Mouse (Mus musculus) MEL (cell line): ENCODE data around the gene Mtr.

ENCODE experiments used
- CHD2 ChIP-seq: IDR thresholded peaks from 2 replicates; pipeline ENCODE4 v1.6.1; 2011; ENCODE audit warnings: low read length, improper control_type of control experiment
- CTCF ChIP-seq, 3 experiments: IDR thresholded peaks in 2 of 3; conservative IDR thresholded peaks in 1 of 3; 2 replicates each; pipeline ENCODE4 v1.5.1; 2011 to 2012; ENCODE audit warnings: low read length in 3 of 3, low read depth in 2 of 3, mild to moderate bottlenecking in 2 of 3, improper control_type of control experiment in 1 of 3, inconsistent platforms in 1 of 3, mixed read lengths in 1 of 3, moderate library complexity in 1 of 3; ENCODE audit not compliant: control insufficient read depth in 1 of 3, insufficient read depth in 1 of 3, poor library complexity in 1 of 3, severe bottlenecking in 1 of 3
- GABPA ChIP-seq: IDR thresholded peaks from 2 replicates; pipeline ENCODE4 v1.6.1; 2012; ENCODE audit warnings: low read depth, mild to moderate bottlenecking, inconsistent platforms, low read length, improper control_type of control experiment, moderate library complexity
- JUND ChIP-seq: IDR thresholded peaks from 2 replicates; pipeline ENCODE4 v1.6.1; 2011; ENCODE audit warnings: low read depth, mild to moderate bottlenecking, improper control_type of control experiment, low read length
- MAFK ChIP-seq: IDR thresholded peaks from 2 replicates; pipeline ENCODE4 v1.6.1; 2011; ENCODE audit warnings: low read depth, mild to moderate bottlenecking, low read length, improper control_type of control experiment, borderline replicate concordance
- POLR2A ChIP-seq, 2 experiments: IDR thresholded peaks; 2 replicates each; pipeline ENCODE4 v1.6.1; 2011 to 2012; ENCODE audit warnings: low read length in 2 of 2, mild to moderate bottlenecking in 2 of 2, control low read depth in 1 of 2, improper control_type of control experiment in 1 of 2, low read depth in 1 of 2, moderate library complexity in 1 of 2; ENCODE audit not compliant: control insufficient read depth in 1 of 2, insufficient read depth in 1 of 2, poor library complexity in 1 of 2
- POLR2AphosphoS2 ChIP-seq: IDR thresholded peaks from 2 replicates; pipeline ENCODE4 v1.6.1; 2011; ENCODE audit warnings: low read length, improper control_type of control experiment
- TCF12 ChIP-seq: IDR thresholded peaks from 2 replicates; pipeline ENCODE4 v1.6.1; 2014; ENCODE audit warnings: low read depth, mild to moderate bottlenecking, inconsistent platforms, low read length, improper control_type of control experiment, moderate library complexity
- USF2 ChIP-seq, 2 experiments: IDR thresholded peaks; 2 replicates each; pipeline ENCODE4 v1.6.1; 2011 to 2012; ENCODE audit warnings: improper control_type of control experiment in 2 of 2, low read length in 2 of 2, borderline replicate concordance in 1 of 2, inconsistent platforms in 1 of 2, low read depth in 1 of 2, mild to moderate bottlenecking in 1 of 2; ENCODE audit not compliant: insufficient read depth in 1 of 2

DNA sequence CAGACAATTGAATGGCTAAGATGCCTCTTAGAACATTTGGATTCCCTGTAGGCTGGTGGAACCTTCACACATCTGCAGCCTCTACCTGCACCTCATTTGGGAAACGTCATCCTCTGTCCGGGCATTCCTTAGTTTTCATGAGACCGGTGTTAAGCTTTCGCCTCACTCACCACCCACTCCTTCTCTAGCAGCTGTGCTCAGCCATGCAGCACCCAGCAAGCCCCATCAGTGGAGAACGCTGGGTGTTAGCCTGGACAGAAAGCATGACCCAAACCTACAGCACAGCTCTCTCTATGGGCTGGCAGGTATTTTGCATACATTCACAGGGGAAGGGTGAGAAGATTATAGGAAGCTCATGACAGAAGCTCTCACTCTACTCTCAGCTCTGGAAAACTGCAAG lies 114.6 kb downstream of the Mtr start:
- no peak for TF ChIP-seq CTCF (IDR thresholded peaks at IDR 0.05 in 2 of 3, conservative IDR thresholded peaks at IDR 0.05 in 1 of 3; ENCODE audit: control insufficient read depth in 1 of 3, insufficient read depth in 1 of 3, low read depth in 2 of 3, low read length in 3 of 3, poor library complexity in 1 of 3, severe bottlenecking in 1 of 3)
- no peak for TF ChIP-seq MAFK
- no peak for TF ChIP-seq GABPA
- no peak for TF ChIP-seq POLR2A (IDR thresholded peaks at IDR 0.05; ENCODE audit: control insufficient read depth in 1 of 2, insufficient read depth in 1 of 2, low read depth in 1 of 2, low read length in 2 of 2, poor library complexity in 1 of 2)
- no peak for TF ChIP-seq CHD2
- TF ChIP-seq USF2 (IDR thresholded peaks at IDR 0.05; ENCODE audit: borderline replicate concordance in 1 of 2, insufficient read depth in 1 of 2, low read depth in 1 of 2, low read length in 2 of 2) = no peak
- no peak for TF ChIP-seq TCF12
- no peak for TF ChIP-seq POLR2AphosphoS2
- TF ChIP-seq JUND = no peak
